Mouse (Mus musculus): Measurements from ENCODE around the gene Cenpb. TPM values are rescaled to one million over a fixed set of nuclear protein-coding genes. Genes with fewer than 3 reads are reported as not detected.
"Not testable (repeated sequence)": the region's sequence is repeated elsewhere in the genome, so short reads cannot be mapped to it uniquely, and the experiment has no call there.

Gene Cenpb
- polyA plus RNA-seq (2017; shearing (Covaris generic)), result 1 to 10 TPM; 2.4 to 3.1 (median 2.7) TPM

GRCm38 (mm10) chr2:131179990-131180587, at the start of gene Cenpb:
Cenpb (minus strand) TSS chr2:131180067.
- ATAC-seq, result peak; percentile 76

- ATAC-seq, result no peak
These were observed 47.4 kb upstream of the Cenpb start for GRCm38 (mm10) chr2:131227243-131227642.

- not testable (repeated sequence) for ATAC-seq
These were observed 46.8 kb upstream of the Cenpb start for GRCm38 (mm10) chr2:131226669-131227068.

- no peak for ATAC-seq
These were observed 45.3 kb upstream of the Cenpb start for GRCm38 (mm10) chr2:131225178-131225577.

GRCm38 (mm10) chr2:131223569-131223968, 43.7 kb upstream of the Cenpb start:
- ATAC-seq, result no peak

- ATAC-seq, result no peak
These were observed 42.7 kb upstream of the Cenpb start for GRCm38 (mm10) chr2:131222562-131222961.

GRCm38 (mm10) chr2:131221853-131222515, 42.1 kb upstream of the Cenpb start:
- no peak for ATAC-seq

GRCm38 (mm10) chr2:131220030-131220429, 40.2 kb upstream of the Cenpb start:
- no peak for ATAC-seq

GRCm38 (mm10) chr2:131215941-131216858, 36.3 kb upstream of the Cenpb start:
- ATAC-seq, result no peak

GRCm38 (mm10) chr2:131213773-131214172, 33.9 kb upstream of the Cenpb start:
- no peak for ATAC-seq

GRCm38 (mm10) chr2:131211026-131211615, 31.3 kb upstream of the Cenpb start:
- no peak for ATAC-seq

- ATAC-seq, result peak; percentile 99
These were observed 30.3 kb upstream of the Cenpb start for GRCm38 (mm10) chr2:131209969-131210792.

GRCm38 (mm10) chr2:131209125-131209795, 29.4 kb upstream of the Cenpb start:
- no peak for ATAC-seq

- no peak for ATAC-seq
These were observed 28.5 kb upstream of the Cenpb start for GRCm38 (mm10) chr2:131208356-131208755.

GRCm38 (mm10) chr2:131206778-131207177, 26.9 kb upstream of the Cenpb start, which contains the start of gene Ap5s1:
Ap5s1 (plus strand) TSS chr2:131207078.
- no peak for ATAC-seq

GRCm38 (mm10) chr2:131205521-131206182, 25.8 kb upstream of the Cenpb start:
- no peak for ATAC-seq

GRCm38 (mm10) chr2:131204410-131204981, 24.6 kb upstream of the Cenpb start:
- no peak for ATAC-seq

- no peak for ATAC-seq
These were observed 24.0 kb upstream of the Cenpb start for GRCm38 (mm10) chr2:131203816-131204409.

GRCm38 (mm10) chr2:131201262-131201661, 21.4 kb upstream of the Cenpb start:
- no peak for ATAC-seq

GRCm38 (mm10) chr2:131200710-131201109, 20.8 kb upstream of the Cenpb start:
- ATAC-seq, result no peak

Measured in inflammation-experienced regulatory T-cells, adult 6 months (primary cell).